Mouse (Mus musculus) lung, embryonic 14.5 days (tissue): ENCODE results near the gene Fam13a. TPM values are rescaled to one million over a fixed set of nuclear protein-coding genes. Genes with fewer than 3 reads are reported as not detected.

Source experiments
- ATAC-seq: fragments of 200-750 bp; cut with Nextera tagmentation; 2 replicates; pipeline ENCODE4 v1.8.0; 2017; ENCODE audit warnings: mild to moderate bottlenecking, moderate TSS enrichment, moderate library complexity; ENCODE audit not compliant: insufficient read depth
- DNase-seq: peaks from one replicate; pipeline ENCODE4 v3.0.0-alpha.2; 2015
- H3K27ac ChIP-seq: fragments of 300-500 bp; sonication (generic); 2 replicates; pipeline ENCODE4 v1.5.1; 2014; ENCODE audit warnings: low read depth, mild to moderate bottlenecking, moderate library complexity
- H3K27me3 ChIP-seq: fragments of 300-500 bp; sonication (generic); 2 replicates; pipeline ENCODE4 v1.6.1; 2014; ENCODE audit warnings: low read length, control low read depth; ENCODE audit not compliant: insufficient read depth
- H3K36me3 ChIP-seq: fragments of 300-500 bp; sonication (generic); 2 replicates; pipeline ENCODE4 v1.6.1; 2014; ENCODE audit warnings: control low read depth; ENCODE audit not compliant: insufficient read depth
- H3K4me1 ChIP-seq: fragments of 300-500 bp; sonication (generic); 2 replicates; pipeline ENCODE4 v1.6.1; 2014; ENCODE audit warnings: antibody characterized with exemption, control low read depth; ENCODE audit not compliant: insufficient read depth
- H3K4me2 ChIP-seq: fragments of 300-500 bp; sonication (generic); 2 replicates; pipeline ENCODE4 v1.6.1; 2014; ENCODE audit warnings: mild to moderate bottlenecking
- H3K4me3 ChIP-seq: fragments of 300-500 bp; sonication (generic); 2 replicates; pipeline ENCODE4 v1.5.1; 2014; ENCODE audit warnings: low read depth, low read length
- H3K9ac ChIP-seq: fragments of 300-500 bp; sonication (generic); 2 replicates; pipeline ENCODE4 v1.6.1; 2014
- H3K9me3 ChIP-seq: fragments of 300-500 bp; sonication (generic); 2 replicates; pipeline ENCODE4 v1.6.1; 2016; ENCODE audit warnings: low read depth, low read length, control low read depth
- CTCF ChIP-seq: IDR thresholded peaks from 2 replicates; pipeline ENCODE4 v1.5.1; 2016; ENCODE audit warnings: antibody characterized with exemption, low read depth
- WGBS: fragments of 180-500 bp; shearing (Covaris S2); extraction: QIAGEN DNeasy Blood & Tissue Kit; methylation state at CpG from one replicate; pipeline ENCODE4 v1.1.7; 2014; 5-methylcytosine and 5-hydroxymethylcytosine counted together
- polyA plus RNA-seq: library from polyadenylated mRNA; unstranded; fragments of >200 nt; fragmentation: Nextera tagmentation; extraction: Ambion mirVana; gene quantifications from 2 replicates; pipeline ENCODE4 v1.2.1, GENCODE M21; 2014

Fam13a gene
- polyA plus RNA-seq, 1 experiment from 2014 or later, result 13.7 TPM

GRCm38 (mm10) chr6:58937726-58938125 is 86.6 kb downstream of the Fam13a start:
- 0 out of 2 replicates have a peak, but pooled peaks cover 3% of the 10 kb centered on the region for H3K36me3 ChIP-seq
- ATAC-seq (no peak), DNase-seq (no peak)
- H3K27me3 ChIP-seq, result no peaks in the 10 kb centered on the region
- H3K4me2 ChIP-seq, result no peak overlapping the region
- H3K4me1 ChIP-seq, result no peaks in the 10 kb centered on the region
- no peak overlapping the region for H3K27ac ChIP-seq
- H3K4me3 ChIP-seq, result no peak overlapping the region
- H3K9me3 ChIP-seq, result no peaks in the 10 kb centered on the region
- no peak overlapping the region for H3K9ac ChIP-seq
- no peak for TF ChIP-seq CTCF

DNA sequence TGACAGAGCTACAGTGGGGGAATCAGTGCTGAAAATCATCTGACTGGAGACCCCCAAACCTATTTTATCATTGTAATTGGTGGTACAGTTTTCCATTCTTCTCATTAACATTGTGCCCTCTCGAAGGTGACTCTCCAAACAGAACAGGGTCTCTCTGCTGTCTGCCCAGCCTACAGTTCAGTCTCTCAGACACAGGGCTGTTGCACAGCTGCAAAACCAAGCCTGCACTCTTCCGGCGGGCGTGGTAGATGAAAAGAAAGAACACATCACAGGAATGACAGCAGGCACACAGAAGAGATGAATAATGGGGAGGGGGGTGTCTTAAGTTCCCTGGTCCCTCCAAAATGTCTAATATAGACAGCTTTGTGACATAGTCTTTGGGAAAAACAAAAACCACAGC is 90.2 kb downstream of the Fam13a start:
- no peak for TF ChIP-seq CTCF

GRCm38 (mm10) chr6:58933189-58933913 is 91.0 kb downstream of the Fam13a start:
- Histone ChIP-seq H3K27me3 (no peaks in the 10 kb centered on the region), H3K27ac (no peak overlapping the region), H3K9me3 (no peaks in the 10 kb centered on the region), H3K36me3 (no peaks in the 10 kb centered on the region), H3K4me2 (no peak overlapping the region), H3K9ac (no peak overlapping the region), H3K4me3 (no peak overlapping the region), H3K4me1 (no peaks in the 10 kb centered on the region)
- DNase-seq (peak; percentile 47), ATAC-seq (no peak)
- no peak for TF ChIP-seq CTCF
- 51% methylated on average over 6 of the region's 6 CpGs for WGBS

More for the DNA sequence above, 90.2 kb downstream of the Fam13a start:
- 63% methylated on average over 4 of the region's 4 CpGs for WGBS
- no peak overlapping the region for H3K27ac ChIP-seq
- no peak overlapping the region for H3K9ac ChIP-seq
- H3K36me3 ChIP-seq, result no peaks in the 10 kb centered on the region
- no peaks in the 10 kb centered on the region for H3K4me1 ChIP-seq
- DNase-seq, result no peak
- no peaks in the 10 kb centered on the region for H3K9me3 ChIP-seq
- no peaks in the 10 kb centered on the region for H3K27me3 ChIP-seq
- no peak overlapping the region for H3K4me3 ChIP-seq
- ATAC-seq, result no peak
- no peak overlapping the region for H3K4me2 ChIP-seq

GRCm38 (mm10) chr6:58932515-58933188 is 91.7 kb downstream of the Fam13a start:
- no peak overlapping the region for H3K4me2 ChIP-seq
- H3K27me3 ChIP-seq, result no peaks in the 10 kb centered on the region
- H3K9ac ChIP-seq, result no peak overlapping the region
- 76% methylated on average over 12 of the region's 12 CpGs for WGBS
- no peak overlapping the region for H3K4me3 ChIP-seq
- TF ChIP-seq CTCF, result no peak
- DNase-seq (no peak), ATAC-seq (no peak)
- no peaks in the 10 kb centered on the region for H3K4me1 ChIP-seq
- H3K9me3 ChIP-seq, result no peaks in the 10 kb centered on the region
- H3K36me3 ChIP-seq, result no peaks in the 10 kb centered on the region
- no peak overlapping the region for H3K27ac ChIP-seq

DNA sequence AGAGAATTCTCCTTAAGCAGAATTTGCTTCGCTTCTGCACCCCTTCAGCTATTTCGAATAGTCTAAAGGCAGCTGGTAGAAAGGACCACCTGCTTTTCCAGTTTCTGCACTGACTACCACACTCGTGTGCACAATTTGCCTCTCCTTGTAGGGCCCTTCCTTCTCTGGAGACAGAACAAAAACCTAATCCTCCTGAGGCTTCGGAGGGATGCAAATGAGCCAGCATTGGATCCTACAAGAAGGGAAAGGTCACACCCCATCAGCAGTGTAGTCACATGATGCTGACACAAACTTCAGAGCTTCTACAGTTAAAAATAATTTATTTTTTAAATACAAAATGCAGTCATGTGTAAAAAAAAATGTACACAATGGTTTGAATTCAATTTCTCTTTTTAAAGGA is 93.2 kb downstream of the Fam13a start:
- Histone ChIP-seq H3K4me1 (no peaks in the 10 kb centered on the region), H3K36me3 (no peaks in the 10 kb centered on the region), H3K4me3 (no peak overlapping the region), H3K9ac (no peak overlapping the region), H3K4me2 (no peak overlapping the region), H3K9me3 (no peaks in the 10 kb centered on the region), H3K27ac (no peak overlapping the region), H3K27me3 (no peaks in the 10 kb centered on the region)
- DNase-seq (no peak), ATAC-seq (no peak)
- 72% methylated on average over 4 of the region's 4 CpGs for WGBS
- no peak for TF ChIP-seq CTCF

DNA sequence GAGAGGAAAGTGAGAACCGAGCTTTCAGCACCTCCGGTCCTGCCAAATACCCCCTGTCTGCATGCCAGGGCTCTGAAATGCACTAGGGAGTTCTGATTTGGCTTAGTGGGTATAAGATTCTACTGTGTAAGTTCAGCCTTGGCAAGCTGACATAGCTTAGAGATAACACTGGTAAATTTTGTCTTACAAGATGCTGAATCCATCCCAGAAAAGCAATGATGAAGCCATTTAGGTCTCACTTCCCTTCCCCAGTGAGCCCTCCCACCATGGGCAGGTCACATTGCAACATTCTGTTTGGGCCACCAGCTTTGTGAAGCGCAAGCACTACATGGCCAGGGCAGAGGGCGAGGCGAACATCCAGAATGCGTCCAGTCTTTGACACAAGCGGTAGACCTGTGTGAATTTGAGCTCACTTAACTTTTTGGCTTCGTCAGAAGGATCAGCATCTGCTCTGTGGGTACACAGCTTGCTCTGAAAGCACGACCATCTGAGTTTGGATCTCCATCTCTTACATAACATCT is 94.4 kb downstream of the Fam13a start:
- Histone ChIP-seq H3K4me2 (no peak overlapping the region), H3K27me3 (no peaks in the 10 kb centered on the region), H3K4me1 (no peaks in the 10 kb centered on the region), H3K36me3 (no peaks in the 10 kb centered on the region), H3K4me3 (no peak overlapping the region), H3K9me3 (no peaks in the 10 kb centered on the region), H3K27ac (no peak overlapping the region), H3K9ac (no peak overlapping the region)
- 79% methylated on average over 9 of the region's 9 CpGs for WGBS
- DNase-seq, result no peak
- no peak for ATAC-seq
- TF ChIP-seq CTCF, result no peak

DNA sequence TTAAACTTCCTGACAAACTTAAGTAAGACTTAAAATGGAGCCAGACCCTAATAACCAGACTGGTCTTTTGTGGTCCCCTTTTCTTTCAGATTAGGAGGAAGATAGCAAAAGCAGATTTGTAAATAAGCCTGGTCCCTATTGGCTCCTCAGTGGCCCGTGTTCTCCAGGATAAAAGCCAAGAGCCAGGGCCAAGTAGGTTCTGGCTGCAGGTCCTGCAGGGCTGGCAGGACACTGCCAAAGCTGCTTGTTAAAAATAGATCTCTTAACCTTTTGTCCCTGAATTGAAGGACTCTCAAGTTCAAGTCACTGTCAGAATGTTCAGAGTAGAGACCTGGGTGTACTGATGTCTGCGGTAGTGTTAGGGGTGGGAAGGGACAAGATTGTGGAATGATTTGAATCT is 96.5 kb downstream of the Fam13a start:
- H3K4me3 ChIP-seq, result no peak overlapping the region
- H3K27me3 ChIP-seq, result no peaks in the 10 kb centered on the region
- no peaks in the 10 kb centered on the region for H3K4me1 ChIP-seq
- DNase-seq (no peak), ATAC-seq (no peak)
- no peaks in the 10 kb centered on the region for H3K36me3 ChIP-seq
- no peak overlapping the region for H3K4me2 ChIP-seq
- H3K27ac ChIP-seq, result no peak overlapping the region
- H3K9ac ChIP-seq, result no peak overlapping the region
- no peak for TF ChIP-seq CTCF
- no peaks in the 10 kb centered on the region for H3K9me3 ChIP-seq
- WGBS, result 69% methylated on average over 2 of the region's 2 CpGs
